9 mouse cellular contexts compared by ENCODE assay signal in the genomic region with DNA sequence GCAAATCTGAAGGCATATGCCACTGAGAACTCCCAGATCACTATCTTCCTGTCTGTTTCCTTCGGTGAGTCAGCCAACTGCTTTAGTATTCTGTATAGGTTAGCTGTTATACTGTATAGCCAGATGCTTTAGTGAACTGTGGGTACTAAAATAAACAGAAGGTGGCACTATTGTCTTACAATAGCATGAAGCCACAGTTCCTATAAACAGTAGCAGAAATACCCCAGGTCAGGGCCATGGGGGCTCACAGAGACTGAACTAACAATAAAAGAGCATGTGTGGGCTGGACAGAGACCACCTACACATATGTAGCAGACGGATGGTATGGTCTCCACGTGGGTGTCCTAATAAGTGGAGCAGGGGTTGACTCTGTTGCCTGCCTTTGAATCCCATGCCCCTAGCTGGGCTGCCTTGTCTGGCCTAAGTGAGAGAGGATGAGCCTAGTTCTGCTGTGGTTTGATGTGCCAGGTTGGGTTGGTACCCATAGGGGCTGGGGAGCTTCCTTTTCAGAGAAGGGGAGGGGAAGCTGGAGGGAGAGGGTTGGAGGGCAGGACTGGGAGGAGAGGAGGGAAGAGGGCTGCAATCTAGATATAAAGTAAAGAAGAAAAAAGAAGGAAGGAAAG.
DNase-seq lines count a peak whose midpoint lies in the region; ATAC-seq and TF ChIP-seq lines count a peak whose summit lies in the region.
"Had no signal": no experiment of that assay in that cellular context is flagged by ENCODE, and none has a peak within 500 bp of the region (broad histone marks: within the 10 kb centered on the region; RNA-seq: fewer than 3 reads in every experiment).

No protein-coding gene starts in this region.

- DNase-seq in thymus, adult 2 months = peak; percentile 5
- DNase-seq in thymus, postnatal 25 days = no peak
- DNase-seq in cerebellum, postnatal 14 days = peak; percentile 18 to 45
- peak; percentile 16 for DNase-seq in heart, postnatal 0 days (ENCODE audit: low spot score)
- DNase-seq in left cerebral cortex, adult 2 months (ENCODE audit: extremely low spot score in 1 of 2, low spot score in 2 of 2) = no peak
- DNase-seq in naive thymus-derived CD4-positive, alpha-beta T cell, adult 2 months (ENCODE audit: low read depth) = peak; percentile 20
- no peak for DNase-seq in spleen, postnatal 4 days (ENCODE audit: low spot score in 2 of 2)
- no peak for DNase-seq in adrenal gland, adult 8-10 months

- no peak for TF ChIP-seq POLR2A in thymus, adult 2 months (IDR thresholded peaks at IDR 0.05; ENCODE audit: control insufficient read depth, extremely low read depth, insufficient read depth, low read length, poor library complexity)

- no peak overlapping the region for H3K4me3 ChIP-seq in thymus, adult 2 months (ENCODE audit: control insufficient read depth, insufficient read depth, low read length)
- H3K4me3 ChIP-seq in heart, postnatal 0 days (ENCODE audit: low read depth, low read length) = no peak overlapping the region
- H3K4me3 ChIP-seq in left cerebral cortex, adult 2 months = no peak overlapping the region
- H3K4me3 ChIP-seq: erythroblast, embryonic 14.5 days had no signal

- no peaks in the 10 kb centered on the region for H3K27me3 ChIP-seq in thymus, adult 2 months (ENCODE audit: control insufficient read depth, insufficient read depth, low read length)
- no peaks in the 10 kb centered on the region for H3K27me3 ChIP-seq in heart, postnatal 0 days (ENCODE audit: control insufficient read depth, insufficient read depth, low read length)

- TF ChIP-seq CTCF in thymus, adult 2 months (IDR thresholded peaks at IDR 0.05; ENCODE audit: borderline replicate concordance, control insufficient read depth, extremely low read depth, insufficient read depth, low read length, poor library complexity) = no peak
- peak; percentile 53 for TF ChIP-seq CTCF in heart, postnatal 0 days (IDR thresholded peaks at IDR 0.05; ENCODE audit: low read depth)
- peak; percentile 71 for TF ChIP-seq CTCF in left cerebral cortex, adult 2 months (IDR thresholded peaks at IDR 0.05)

- ATAC-seq in heart, postnatal 0 days (ENCODE audit: insufficient read depth, low read depth) = no peak

- no peak overlapping the region for H3K27ac ChIP-seq in thymus, adult 2 months (ENCODE audit: control insufficient read depth, insufficient read depth, low read length)
- no peak overlapping the region for H3K27ac ChIP-seq in heart, postnatal 0 days (ENCODE audit: low read depth)
- no peak overlapping the region for H3K27ac ChIP-seq in left cerebral cortex, adult 2 months

- H3K36me3 ChIP-seq in thymus, adult 2 months (ENCODE audit: control insufficient read depth, insufficient read depth, low read length) = no peaks in the 10 kb centered on the region
- H3K36me3 ChIP-seq in heart, postnatal 0 days (replicated peaks; ENCODE audit: control insufficient read depth, insufficient read depth, low read length) = no peaks in the 10 kb centered on the region

- H3K4me2 ChIP-seq in heart, postnatal 0 days (ENCODE audit: low read depth, low read length) = no peak overlapping the region

- intact Hi-C loops in left cerebral cortex, adult 2 months (cut with DNase I) = loop anchor here (5.0 kb wide), 2 partner anchors 202 to 822 kb away; partner anchors contain the start of gene Rab32

- no peaks in the 10 kb centered on the region for H3K9me3 ChIP-seq in heart, postnatal 0 days (replicated peaks; ENCODE audit: control insufficient read depth, low read length)

- no peak overlapping the region for H3K9ac ChIP-seq in heart, postnatal 0 days (replicated peaks; ENCODE audit: low read depth, low read length)

- H3K4me1 ChIP-seq in thymus, adult 2 months (replicated peaks; ENCODE audit: control insufficient read depth, insufficient read depth, low read length) = no peaks in the 10 kb centered on the region
- H3K4me1 ChIP-seq in heart, postnatal 0 days (ENCODE audit: control insufficient read depth, insufficient read depth) = no peaks in the 10 kb centered on the region

- WGBS in thymus, adult 2 months = 19% methylated on average over 3 of the region's 3 CpGs
- 10% methylated on average over 3 of the region's 3 CpGs for WGBS in heart, postnatal 0 days

- TF ChIP-seq EP300 in heart, postnatal 0 days (IDR thresholded peaks at IDR 0.05; ENCODE audit: low read depth) = no peak

Comparison
In these comparisons a context has a peak if more than half of its experiments do, and no peak if none do; other contexts are left out.
1. DNase-seq: peak in thymus, adult 2 months (single experiment), cerebellum, postnatal 14 days (2 of 2), heart, postnatal 0 days (single experiment) and naive thymus-derived CD4-positive, alpha-beta T cell, adult 2 months (single experiment); none in thymus, postnatal 25 days (single experiment), left cerebral cortex, adult 2 months (0 of 2), spleen, postnatal 4 days (0 of 2) and adrenal gland, adult 8-10 months (single experiment).